Mouse (Mus musculus) adrenal gland, adult 18-20 months (tissue): ENCODE data around the gene Ttc9. TPM values are rescaled to one million over a fixed set of nuclear protein-coding genes. Genes with fewer than 3 reads are reported as not detected.

Experiments
- DNase-seq, 2 experiments: peaks; one replicate each; pipeline ENCODE4 v3.0.0; 2021 to 2022; ENCODE audit warnings: low spot score in 2 of 2
- total RNA-seq, 2 experiments: library from RNA; stranded (reverse); gene quantifications; 1 replicate in 1 of 2; 2 replicates in 1 of 2; pipeline ENCODE4 v1.2.3; 2021

The Ttc9 gene
- total RNA-seq, 2 experiments from 2014 or later: 3.5 to 4.1 TPM

- no peak for DNase-seq
Measured at GRCm38 (mm10) chr12:81657321-81657720, 26.3 kb downstream of the Ttc9 start.

- no peak for DNase-seq
Measured at GRCm38 (mm10) chr12:81658086-81658485, 27.0 kb downstream of the Ttc9 start.

GRCm38 (mm10) chr12:81662076-81662475, 31.0 kb downstream of the Ttc9 start:
- no peak for DNase-seq

- DNase-seq: no peak
Measured at GRCm38 (mm10) chr12:81663116-81663515, 32.1 kb downstream of the Ttc9 start.

GRCm38 (mm10) chr12:81663906-81664305, 32.9 kb downstream of the Ttc9 start:
- DNase-seq: no peak

GRCm38 (mm10) chr12:81668406-81668805, 37.4 kb downstream of the Ttc9 start:
- DNase-seq: no peak

GRCm38 (mm10) chr12:81675557-81675956, 44.5 kb downstream of the Ttc9 start:
- DNase-seq: no peak

- no peak for DNase-seq
Measured at GRCm38 (mm10) chr12:81679807-81680529, 48.9 kb downstream of the Ttc9 start.

GRCm38 (mm10) chr12:81683395-81683794, 52.3 kb downstream of the Ttc9 start:
- no peak for DNase-seq

GRCm38 (mm10) chr12:81684096-81684495, 53.0 kb downstream of the Ttc9 start:
- no peak for DNase-seq

- DNase-seq: no peak
Measured at GRCm38 (mm10) chr12:81685981-81686380, 54.9 kb downstream of the Ttc9 start.

- DNase-seq: no peak
Measured at GRCm38 (mm10) chr12:81686406-81687117, 55.5 kb downstream of the Ttc9 start.

- DNase-seq: no peak
Measured at GRCm38 (mm10) chr12:81687873-81688272, 56.8 kb downstream of the Ttc9 start.

- DNase-seq: peak in 1 of 2 experiments; percentile 8
Measured at GRCm38 (mm10) chr12:81688537-81688936, 57.5 kb downstream of the Ttc9 start.

GRCm38 (mm10) chr12:81689505-81690056, 58.5 kb downstream of the Ttc9 start:
- DNase-seq: no peak

GRCm38 (mm10) chr12:81690111-81690510, 59.1 kb downstream of the Ttc9 start:
- no peak for DNase-seq

GRCm38 (mm10) chr12:81690751-81691150, 59.7 kb downstream of the Ttc9 start:
- no peak for DNase-seq

GRCm38 (mm10) chr12:81691177-81691730, 60.2 kb downstream of the Ttc9 start:
- no peak for DNase-seq

- DNase-seq: no peak
Measured at GRCm38 (mm10) chr12:81698011-81698410, 67.0 kb downstream of the Ttc9 start.

- no peak for DNase-seq
Measured at GRCm38 (mm10) chr12:81702903-81703302, 71.9 kb downstream of the Ttc9 start.

GRCm38 (mm10) chr12:81712618-81713017, 81.6 kb downstream of the Ttc9 start:
- DNase-seq: no peak
